Mouse (Mus musculus) right cerebral cortex, adult 18-20 months (tissue): ENCODE measurements around the gene Ndufb5.
"Not testable (repeated sequence)": the region's sequence is repeated elsewhere in the genome, so short reads cannot be mapped to it uniquely, and the experiment has no call there.

Source experiments
- DNase-seq: peaks from one replicate; pipeline ENCODE4 v3.0.0; 2022; ENCODE audit warnings: mixed read lengths

Ndufb5 gene

GRCm38 (mm10) chr3:32736244-32737171, at the start of gene Ndufb5:
Gene Ndufb5, plus strand, starts transcription at chr3:32736990.
- peak; percentile 99 for DNase-seq

DNA sequence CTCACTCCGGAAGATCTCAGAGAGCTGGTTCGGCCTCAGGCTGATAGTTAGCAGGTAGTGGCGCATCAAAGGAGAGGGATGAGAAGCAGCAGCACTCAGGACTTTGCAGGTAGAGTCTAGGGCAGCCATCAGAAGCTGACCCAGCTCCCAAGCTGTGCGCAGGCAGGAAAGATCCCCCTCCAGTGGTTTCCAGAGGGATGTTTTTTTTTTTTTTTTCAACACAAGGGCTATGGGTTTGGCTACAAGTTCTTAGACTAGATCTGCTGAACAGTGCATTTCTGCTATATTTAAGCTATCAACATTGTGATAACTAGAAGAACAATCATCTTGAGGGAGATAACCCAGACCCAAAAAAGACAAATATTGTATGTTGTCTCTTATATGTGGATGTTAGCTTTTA, 49.6 kb upstream of the Ndufb5 start:
- DNase-seq: no peak

GRCm38 (mm10) chr3:32689567-32689999, 47.2 kb upstream of the Ndufb5 start:
- no peak for DNase-seq

DNA sequence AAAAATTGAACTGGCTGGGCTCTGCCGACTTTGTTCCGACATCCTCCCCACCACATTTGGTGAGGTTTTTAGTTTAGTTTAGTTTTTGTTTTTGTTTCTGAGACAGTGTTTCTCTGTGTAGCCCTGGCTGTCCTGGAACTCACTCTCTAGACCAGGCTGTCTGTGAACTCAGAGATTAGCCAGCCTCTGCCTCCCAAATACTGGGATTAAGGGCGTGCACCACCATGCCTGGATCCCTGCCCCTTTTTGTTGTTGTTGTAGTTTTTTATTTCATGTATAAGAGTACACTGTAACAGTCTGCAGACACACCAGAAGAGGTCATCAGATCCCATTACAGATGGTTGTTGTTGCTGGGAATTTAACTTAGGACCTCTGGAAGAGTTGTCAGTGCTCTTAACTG, 46.8 kb upstream of the Ndufb5 start:
- no peak for DNase-seq

GRCm38 (mm10) chr3:32690901-32691300, 45.9 kb upstream of the Ndufb5 start:
- no peak for DNase-seq

- no peak for DNase-seq
These were observed 44.9 kb upstream of the Ndufb5 start for GRCm38 (mm10) chr3:32691841-32692240.

DNA sequence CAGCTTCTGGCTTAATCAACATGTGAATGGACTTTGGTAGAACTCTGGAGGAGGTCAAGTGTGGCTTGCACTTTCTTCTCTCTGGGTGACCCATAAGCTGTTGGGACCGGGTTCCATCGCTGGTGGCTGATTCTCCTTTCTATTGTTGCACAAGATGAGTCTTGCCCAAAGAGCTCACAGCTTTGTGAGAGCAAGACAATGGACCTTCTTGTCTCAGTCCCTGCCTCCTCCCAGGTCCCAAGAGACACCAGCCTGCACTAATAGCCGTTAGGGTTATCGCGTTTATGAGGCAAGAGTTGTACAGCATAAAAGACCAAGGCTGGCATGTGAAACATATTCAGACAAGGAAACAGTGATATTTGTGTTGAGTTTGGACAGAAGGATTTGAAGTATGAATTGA, 42.6 kb upstream of the Ndufb5 start:
- no peak for DNase-seq

DNA sequence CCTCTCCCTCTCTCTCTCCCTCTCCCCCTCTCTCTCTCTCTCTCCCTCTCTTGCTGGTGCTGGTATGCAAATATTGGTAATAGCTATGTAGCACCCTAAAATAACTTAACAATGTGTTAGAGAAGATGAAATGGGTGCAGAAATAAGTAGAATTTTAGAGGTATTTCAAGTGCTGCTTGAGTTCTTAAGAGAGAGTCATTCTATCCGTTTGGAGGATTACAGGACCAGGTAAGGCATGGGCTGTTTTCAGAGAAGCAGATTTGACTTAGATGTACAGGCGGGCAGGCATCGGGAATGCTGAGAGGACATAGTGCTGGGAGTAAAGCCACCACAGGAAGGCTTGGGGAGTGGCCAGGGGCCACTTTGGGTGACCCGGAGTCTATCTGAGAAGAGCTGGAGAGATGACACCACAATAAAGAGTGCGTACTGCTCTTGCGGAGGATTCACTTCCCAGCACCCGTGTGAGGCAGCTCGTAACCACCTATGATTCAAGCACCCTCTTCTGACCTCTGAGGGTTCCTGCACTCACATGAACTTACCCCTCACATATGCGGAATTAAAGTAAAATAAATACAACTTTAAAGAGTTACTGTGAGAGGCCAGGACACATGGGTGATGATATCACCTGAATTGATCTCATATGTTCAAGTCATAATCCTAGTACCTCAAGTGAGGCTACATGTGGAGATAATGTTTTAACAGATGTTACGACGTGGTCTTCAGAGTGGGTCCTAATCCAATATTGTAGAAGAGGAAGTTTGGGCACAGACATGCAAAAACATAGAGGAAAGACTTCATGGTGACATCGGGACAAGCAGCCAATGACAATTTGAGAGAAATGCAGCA, 41.8 kb upstream of the Ndufb5 start:
- no peak for DNase-seq

DNA sequence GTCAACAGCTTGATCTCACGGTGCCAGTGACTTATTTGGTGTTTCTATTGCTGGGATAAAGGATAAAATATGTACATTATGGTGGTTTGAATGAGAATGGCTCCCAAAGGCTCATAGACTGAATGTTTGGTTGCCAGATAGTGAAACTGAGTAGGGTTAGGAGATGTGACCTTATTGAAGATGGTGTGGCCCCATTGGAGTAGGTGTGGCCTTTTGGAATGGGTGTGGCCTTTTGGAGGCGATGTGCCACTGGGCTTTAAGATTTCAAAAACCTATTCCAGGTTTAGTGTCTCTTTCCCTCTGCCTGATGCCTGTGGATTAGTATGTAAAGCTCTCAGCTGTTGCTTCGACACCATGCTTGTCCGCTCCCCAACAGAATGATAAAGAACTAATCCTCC, 41.2 kb upstream of the Ndufb5 start:
- no peak for DNase-seq

DNA sequence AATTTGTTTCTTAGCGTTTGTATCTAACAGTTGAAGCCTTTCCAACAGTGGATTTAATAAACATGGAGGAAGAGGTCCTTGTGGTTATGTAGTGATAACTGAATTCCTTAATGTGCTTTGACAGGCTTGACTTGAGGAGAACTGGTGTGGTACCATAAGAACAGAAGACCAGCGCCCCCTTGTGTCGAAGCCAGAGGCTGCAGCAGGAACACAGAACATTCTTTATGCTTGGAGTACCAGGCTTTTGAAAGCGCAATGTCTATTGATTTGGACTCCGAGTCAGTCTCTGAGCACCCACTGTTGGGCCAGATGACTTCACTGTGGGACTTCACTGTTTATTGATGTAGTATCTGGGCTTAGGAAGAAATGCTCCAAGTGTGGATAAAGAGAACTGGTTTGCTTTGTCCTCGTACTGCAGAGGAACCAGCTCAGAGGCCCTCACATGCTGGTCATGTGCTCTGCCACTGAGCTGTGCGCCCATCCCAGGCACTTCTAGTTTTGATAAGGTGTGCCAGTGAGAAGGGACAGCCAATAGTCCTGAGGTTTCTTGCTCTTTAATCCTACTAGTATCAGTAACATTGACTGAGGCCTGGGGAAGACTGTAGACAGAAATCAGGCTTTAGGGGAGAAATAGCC, 38.4 kb upstream of the Ndufb5 start:
- peak; percentile 91 for DNase-seq

GRCm38 (mm10) chr3:32704021-32704420, 32.8 kb upstream of the Ndufb5 start:
- DNase-seq: not testable (repeated sequence)

- DNase-seq: not testable (repeated sequence)
These were observed 32.2 kb upstream of the Ndufb5 start for GRCm38 (mm10) chr3:32704632-32705031.

DNA sequence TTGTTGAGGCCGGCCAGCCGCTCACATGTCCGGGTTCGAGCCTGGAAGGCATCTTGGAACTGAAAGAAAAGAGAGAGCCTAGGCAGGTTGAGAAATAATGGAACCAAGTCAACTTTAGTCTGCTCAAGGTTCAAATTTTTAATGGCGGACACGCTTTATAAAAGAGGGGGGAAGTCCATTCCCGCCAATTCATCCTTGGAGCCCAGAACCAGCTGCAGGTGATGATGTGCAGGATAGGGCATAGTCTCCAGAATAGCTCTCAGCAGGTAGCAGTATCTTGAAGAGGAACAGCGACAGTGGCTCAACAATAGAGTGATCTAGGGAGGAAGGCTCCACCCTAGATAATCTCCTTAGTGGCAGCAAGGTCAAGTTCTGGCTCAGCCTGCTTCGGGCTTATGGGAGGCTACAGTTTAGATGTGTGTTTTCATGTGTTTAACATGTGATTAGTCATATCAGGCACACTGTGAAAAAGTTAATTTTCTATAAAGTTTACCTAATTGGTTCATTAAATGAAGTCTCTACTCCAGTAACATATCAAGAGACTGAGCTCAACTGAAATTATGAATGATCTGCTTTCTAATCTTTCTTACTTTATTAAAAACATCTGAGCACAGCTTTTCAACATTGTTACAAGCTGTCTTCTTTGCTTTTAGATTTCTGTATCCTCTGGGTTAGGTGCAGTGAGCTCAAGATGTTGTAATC, 31.0 kb upstream of the Ndufb5 start, which contains the start of gene Actl6a:
Actl6a (plus strand) TSS at position 652 of the 702 bp plus-strand sequence.
- DNase-seq: not testable (repeated sequence)

DNA sequence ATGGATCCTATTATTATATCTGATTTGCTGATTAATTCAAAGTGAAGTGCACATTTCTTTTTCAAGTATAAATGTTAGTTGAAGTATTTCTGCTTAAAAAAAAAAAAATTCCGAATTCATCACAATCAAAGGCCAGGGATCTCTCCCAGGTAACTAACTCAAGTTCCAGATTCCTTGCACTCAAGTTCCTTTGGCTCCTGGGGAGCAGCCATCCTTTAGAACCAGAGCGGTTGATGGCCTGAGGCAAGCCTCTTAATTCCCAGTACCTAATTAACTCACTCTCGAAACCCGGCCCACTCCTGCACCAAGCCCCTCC, 28.8 kb upstream of the Ndufb5 start:
- no peak for DNase-seq

GRCm38 (mm10) chr3:32708368-32709231, 28.2 kb upstream of the Ndufb5 start:
- peak; percentile 97 for DNase-seq

- DNase-seq: no peak
These were observed 27.4 kb upstream of the Ndufb5 start for GRCm38 (mm10) chr3:32709388-32709787.

DNA sequence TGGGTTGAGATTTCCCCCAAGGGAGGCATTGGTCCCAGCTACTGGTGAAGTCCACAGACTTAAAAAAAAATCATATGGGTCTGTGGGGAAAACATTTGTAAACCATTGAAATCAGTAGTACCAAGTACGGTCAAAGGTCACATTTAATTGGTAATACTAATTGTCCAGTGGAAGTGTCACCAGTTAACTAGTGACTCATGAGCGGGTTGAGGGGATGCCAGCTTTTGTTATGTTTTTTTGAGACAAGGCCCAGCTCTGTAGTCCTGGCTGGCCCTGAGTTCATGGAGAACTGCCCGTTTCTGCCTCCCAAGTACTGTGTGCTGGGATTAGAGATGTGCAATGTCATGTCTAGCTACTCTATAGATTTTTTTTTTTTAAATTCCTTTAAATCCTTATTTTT, 23.1 kb upstream of the Ndufb5 start:
- DNase-seq: no peak

- DNase-seq: not testable (repeated sequence)
These were observed 19.4 kb upstream of the Ndufb5 start for GRCm38 (mm10) chr3:32717403-32717802.

DNA sequence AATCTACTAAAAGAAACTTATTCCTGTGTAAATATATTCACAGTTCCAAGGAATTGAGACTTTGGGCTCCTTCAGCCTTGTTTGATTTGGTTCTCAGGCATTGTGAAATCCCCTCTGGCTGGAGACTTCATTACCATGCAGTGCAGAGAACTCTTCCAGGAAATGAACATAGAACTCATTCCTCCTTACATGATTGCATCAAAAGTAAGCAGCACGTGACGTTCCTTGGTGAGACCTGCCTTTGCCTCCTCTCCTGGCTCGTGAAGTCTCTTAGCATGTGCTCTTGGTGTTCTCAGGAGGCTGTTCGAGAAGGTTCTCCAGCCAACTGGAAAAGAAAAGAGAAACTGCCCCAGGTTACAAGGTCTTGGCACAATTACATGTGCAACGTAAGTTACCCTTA, 18.5 kb upstream of the Ndufb5 start:
- no peak for DNase-seq

DNA sequence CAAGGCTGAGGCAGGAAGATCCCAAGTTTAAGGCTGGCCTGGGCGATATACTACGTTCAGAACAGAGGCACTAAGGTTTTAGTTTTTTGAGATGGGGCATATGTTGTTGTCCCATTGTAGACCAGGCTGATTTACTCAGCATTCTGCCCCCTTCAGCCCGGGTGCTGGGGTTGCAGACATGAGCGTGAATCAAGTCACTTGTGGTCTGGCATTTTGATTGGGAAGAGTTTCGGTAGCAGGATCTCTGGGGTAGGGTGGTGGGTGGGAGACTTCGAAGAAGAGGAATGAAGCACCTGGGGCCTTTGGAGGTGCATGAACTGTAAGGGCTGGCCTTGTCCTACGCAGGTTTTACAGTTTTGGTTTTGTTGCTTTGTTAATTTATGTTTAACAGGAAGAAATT, 12.6 kb upstream of the Ndufb5 start:
- DNase-seq: no peak

DNA sequence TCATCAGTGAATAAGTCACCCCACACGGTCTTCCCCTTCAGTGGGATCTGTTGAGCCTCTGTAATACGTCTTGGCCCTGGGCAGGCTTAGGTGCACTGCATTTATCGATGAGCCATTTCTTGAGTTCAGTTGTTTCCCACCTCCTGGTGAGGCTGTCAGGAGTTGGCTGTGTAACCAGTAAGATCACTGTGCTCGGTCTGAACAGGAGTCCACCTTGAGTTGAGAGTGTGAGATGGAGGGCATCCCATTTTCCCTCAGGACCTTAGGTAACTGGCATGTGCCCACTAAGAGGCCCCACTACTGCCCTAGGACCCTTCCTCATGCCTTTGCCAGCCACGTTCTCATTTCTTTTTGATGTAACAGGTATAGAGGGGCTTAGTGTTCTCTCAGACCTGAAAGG, 10.8 kb upstream of the Ndufb5 start:
- DNase-seq: no peak

- DNase-seq: no peak
These were observed 8.9 kb upstream of the Ndufb5 start for GRCm38 (mm10) chr3:32727861-32728260.
